Mouse (Mus musculus) ES-Bruce4 (cell line): ENCODE data around the gene Cfap54.

ENCODE experiments used
- CTCF ChIP-seq: IDR thresholded peaks from one replicate; pipeline ENCODE4 v1.8.1; 2011; ENCODE audit warnings: low read depth, low read length
- POLR2A ChIP-seq: IDR thresholded peaks from one replicate; pipeline ENCODE4 v1.8.1; 2011; ENCODE audit warnings: low read length; ENCODE audit not compliant: insufficient read depth

GRCm38 (mm10) chr10:93069721-93070120 is 11.7 kb downstream of the Cfap54 start:
- TF ChIP-seq CTCF (no peak), POLR2A (no peak)
